Mouse (Mus musculus): ENCODE measurements around the gene Med21.
A peak's percentile ranks its signal among the peaks of the same experiment; 100 is the strongest.

The Med21 gene

DNA sequence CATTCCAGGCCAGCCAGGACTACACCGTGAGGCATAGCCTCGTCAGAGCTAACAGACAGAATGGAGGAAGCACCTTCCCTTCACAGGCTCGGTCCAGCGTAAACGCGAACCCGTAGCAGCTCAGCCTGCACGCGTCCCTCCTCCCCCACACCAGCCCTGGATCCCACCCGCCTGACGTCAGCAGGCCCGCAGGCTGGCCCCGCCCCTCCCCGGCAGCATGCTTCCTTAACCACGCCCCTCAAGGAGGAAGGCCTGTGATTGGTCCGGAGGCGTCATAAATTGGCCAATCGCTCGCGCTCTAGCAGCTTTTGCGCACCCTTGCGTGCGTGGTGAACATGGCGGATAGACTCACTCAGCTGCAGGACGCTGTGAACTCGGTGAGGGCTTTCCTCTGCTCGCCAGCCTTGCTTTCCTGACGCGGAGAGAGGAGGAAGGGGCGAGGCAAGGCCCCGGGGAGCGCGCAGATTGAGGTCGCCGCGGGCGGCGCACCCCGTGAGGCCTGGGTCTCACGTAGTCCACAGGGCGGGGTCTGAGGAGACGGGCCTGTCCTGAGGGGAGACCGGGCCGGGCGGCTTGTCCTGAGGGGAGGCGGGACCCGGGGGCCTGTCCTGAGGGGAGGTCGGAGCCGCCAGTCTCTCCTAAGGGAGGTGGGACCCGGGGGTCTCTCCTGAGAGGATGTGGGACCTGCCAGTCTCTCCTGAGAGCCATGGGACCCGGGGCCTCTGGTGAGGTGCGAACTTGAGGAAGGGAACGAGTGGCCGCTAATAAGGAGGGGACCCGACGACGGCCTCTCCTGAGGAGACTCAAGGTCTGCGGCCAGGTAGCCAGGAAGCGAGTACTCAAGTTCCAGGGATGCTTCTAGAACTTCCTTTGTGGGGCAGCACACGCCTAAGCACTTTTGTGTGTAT lies at the start of gene Med21, which contains the start of gene Tm7sf3:
Med21 (plus strand) TSS at position 272 of the 908 bp plus-strand sequence.
Tm7sf3 (minus strand) TSS at position 549 of the 908 bp plus-strand sequence.
- peak; percentile 97 to 98 for DNase-seq (ENCODE audit: low spot score in 2 of 2)

- no peak for DNase-seq (ENCODE audit: low spot score in 2 of 2)
Observed at GRCm38 (mm10) chr6:146602601-146603000, 39.7 kb upstream of the Med21 start.

- no peak for DNase-seq (ENCODE audit: low spot score in 2 of 2)
Observed at GRCm38 (mm10) chr6:146603651-146604050, 38.7 kb upstream of the Med21 start.

GRCm38 (mm10) chr6:146611385-146611784 lies 31.0 kb upstream of the Med21 start:
- no peak for DNase-seq (ENCODE audit: low spot score in 2 of 2)

DNA sequence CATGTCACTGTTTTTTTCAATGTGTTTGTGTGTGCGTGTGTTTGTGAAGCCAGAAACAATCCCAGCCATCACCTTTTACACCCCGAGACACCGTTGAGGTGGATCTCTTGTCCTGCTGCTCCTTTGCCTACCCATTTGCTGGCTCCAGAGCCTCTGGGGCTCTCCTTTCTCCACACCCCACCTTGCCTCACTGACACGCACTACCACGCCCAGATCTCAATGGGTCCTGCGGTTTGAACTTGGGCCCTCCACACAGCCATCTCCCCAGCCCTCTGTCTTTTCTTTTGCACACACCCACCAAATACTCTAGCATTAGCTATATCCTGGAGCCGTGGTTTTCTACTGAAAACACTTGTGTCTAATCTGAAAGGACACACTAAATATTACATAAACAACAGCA lies 30.4 kb upstream of the Med21 start:
- no peak for DNase-seq (ENCODE audit: low spot score in 2 of 2)

DNA sequence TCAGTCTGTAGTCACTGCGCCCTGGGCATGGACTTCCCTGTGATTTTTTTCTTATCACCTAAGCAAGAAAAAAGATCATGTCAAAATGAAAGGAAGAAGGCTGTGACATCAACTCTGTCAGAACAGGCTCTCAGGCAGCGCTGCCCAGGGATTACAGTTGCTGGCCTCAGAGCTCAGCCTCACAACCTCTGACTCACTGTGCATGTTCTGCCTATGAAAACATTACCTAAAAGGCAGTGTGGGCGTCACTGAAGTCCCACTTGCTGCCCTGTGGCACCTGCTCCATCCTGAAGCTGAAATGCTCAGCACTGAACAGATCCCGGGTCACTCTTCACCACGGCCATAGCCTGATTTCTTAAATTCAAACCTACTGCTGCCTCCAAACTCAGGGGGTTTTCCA lies 29.6 kb upstream of the Med21 start:
- no peak for DNase-seq (ENCODE audit: low spot score in 2 of 2)

- DNase-seq (ENCODE audit: low spot score in 2 of 2): no peak
Observed at GRCm38 (mm10) chr6:146613907-146614306, 28.4 kb upstream of the Med21 start.

- DNase-seq (ENCODE audit: low spot score in 2 of 2): no peak
Observed at GRCm38 (mm10) chr6:146614541-146614940, 27.8 kb upstream of the Med21 start.

DNA sequence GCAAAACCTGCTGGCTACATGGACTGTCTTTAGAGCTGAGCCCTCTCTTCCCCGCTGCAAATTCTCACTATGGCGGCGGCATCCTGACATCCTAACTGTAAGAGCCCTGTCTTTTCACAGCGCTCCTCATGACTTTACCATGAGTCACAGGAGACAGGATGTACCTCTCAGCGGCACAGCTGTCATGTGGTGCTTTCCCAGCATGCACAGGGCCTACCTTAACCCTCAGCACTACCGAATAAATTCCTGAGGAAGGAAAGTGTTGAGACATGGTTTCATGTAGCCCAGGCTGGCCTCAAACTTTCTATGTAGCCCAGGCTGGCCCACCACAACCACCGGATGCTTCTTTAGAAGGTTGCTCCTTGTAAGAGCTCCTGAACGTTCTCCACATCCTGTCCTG lies 26.5 kb upstream of the Med21 start:
- DNase-seq (ENCODE audit: low spot score in 2 of 2): no peak

- DNase-seq (ENCODE audit: low spot score in 2 of 2): no peak
Observed at GRCm38 (mm10) chr6:146616670-146617069, 25.7 kb upstream of the Med21 start.

- no peak for DNase-seq (ENCODE audit: low spot score in 2 of 2)
Observed at GRCm38 (mm10) chr6:146628123-146628522, 14.2 kb upstream of the Med21 start.

DNA sequence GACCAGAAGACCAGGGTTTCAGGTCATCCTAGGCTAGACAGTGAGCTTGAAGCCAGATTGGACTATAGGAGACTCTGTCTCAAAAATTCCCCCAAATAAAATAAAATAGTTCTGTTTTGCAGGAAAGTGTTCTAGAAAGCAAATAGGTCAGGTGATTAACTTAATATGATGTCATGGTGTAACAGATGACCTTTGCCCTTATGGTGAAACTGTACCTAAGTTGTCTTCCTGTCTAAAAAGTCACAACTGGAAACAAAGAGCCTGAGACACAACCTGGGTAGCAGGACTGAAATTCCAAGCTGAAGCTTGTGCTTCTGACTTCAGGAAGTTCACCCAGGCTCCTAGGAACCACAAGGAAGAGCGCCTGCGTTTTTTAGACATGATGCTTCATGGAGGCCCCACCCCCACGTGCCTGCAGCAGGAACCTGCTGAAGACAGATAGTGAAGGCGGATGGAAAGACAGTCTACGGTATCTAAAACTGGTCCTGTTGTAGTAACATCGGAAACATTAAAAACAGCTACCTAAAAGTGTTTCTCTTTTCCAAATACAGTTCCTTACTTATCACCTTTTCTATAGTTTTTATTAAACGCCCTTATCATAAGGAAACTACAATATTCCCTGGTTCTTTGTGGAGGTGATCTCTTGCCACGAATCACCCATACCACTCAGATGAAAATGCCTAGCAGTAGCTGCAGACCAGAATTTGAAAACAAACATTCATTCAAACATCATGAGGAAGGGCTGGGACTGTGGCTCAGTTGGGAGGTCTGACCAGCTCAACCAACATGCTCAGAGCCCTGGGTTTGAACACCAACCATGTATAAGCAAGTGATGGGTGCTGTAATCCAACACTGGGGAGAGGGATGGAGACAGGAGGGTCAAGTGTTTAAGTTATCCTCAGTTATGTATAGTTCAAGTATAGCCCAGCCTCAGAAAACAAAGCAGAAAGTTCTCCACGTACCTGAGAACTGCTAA lies 12.3 kb upstream of the Med21 start:
- no peak for DNase-seq (ENCODE audit: low spot score in 2 of 2)

- DNase-seq (ENCODE audit: low spot score in 2 of 2): no peak
Observed at GRCm38 (mm10) chr6:146630961-146631360, 11.4 kb upstream of the Med21 start.

GRCm38 (mm10) chr6:146631847-146632246 lies 10.5 kb upstream of the Med21 start:
- DNase-seq (ENCODE audit: low spot score in 2 of 2): no peak

GRCm38 (mm10) chr6:146632403-146632802 lies 9.9 kb upstream of the Med21 start:
- no peak for DNase-seq (ENCODE audit: low spot score in 2 of 2)

GRCm38 (mm10) chr6:146633097-146633496 lies 9.2 kb upstream of the Med21 start:
- DNase-seq (ENCODE audit: low spot score in 2 of 2): no peak

- DNase-seq (ENCODE audit: low spot score in 2 of 2): peak in 1 of 2 experiments; percentile 24
Observed at GRCm38 (mm10) chr6:146633629-146634014, 8.7 kb upstream of the Med21 start.

DNA sequence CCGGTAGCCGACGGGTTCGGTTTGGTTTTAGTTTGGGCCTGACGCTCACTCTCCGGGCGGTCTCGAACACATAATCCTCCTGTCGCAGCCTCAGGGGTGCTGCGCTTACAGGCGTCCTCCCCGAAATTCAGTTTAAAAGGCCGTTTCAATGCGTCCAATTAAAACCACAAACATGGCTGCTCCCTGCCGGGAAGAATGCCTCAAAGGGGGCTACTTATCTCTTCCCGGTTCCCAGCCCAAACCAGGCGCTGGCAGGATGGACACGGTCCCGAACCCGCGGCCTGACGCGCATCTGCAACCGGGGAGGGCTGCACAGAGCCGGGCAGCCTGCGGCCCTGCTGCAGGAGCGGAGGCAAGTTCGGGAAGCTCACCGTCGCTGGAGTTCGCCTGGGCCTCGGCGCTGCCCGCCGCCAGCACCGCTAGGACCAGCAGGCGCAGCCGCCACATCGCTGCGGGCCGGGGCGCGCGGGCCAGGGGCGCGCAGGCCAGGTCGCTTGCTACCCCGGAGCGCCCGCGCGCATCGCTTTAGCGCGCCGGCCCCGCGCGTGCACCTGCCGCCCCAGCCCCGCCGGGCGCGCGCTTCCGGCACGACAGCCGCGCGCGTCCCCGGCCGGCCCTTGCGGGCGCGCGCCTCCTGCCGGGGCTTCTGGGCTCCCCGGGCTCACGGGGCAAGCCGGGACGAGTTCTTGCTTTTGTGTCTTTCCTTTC lies 8.2 kb upstream of the Med21 start:
- DNase-seq (ENCODE audit: low spot score in 2 of 2): peak; percentile 36 to 43

DNA sequence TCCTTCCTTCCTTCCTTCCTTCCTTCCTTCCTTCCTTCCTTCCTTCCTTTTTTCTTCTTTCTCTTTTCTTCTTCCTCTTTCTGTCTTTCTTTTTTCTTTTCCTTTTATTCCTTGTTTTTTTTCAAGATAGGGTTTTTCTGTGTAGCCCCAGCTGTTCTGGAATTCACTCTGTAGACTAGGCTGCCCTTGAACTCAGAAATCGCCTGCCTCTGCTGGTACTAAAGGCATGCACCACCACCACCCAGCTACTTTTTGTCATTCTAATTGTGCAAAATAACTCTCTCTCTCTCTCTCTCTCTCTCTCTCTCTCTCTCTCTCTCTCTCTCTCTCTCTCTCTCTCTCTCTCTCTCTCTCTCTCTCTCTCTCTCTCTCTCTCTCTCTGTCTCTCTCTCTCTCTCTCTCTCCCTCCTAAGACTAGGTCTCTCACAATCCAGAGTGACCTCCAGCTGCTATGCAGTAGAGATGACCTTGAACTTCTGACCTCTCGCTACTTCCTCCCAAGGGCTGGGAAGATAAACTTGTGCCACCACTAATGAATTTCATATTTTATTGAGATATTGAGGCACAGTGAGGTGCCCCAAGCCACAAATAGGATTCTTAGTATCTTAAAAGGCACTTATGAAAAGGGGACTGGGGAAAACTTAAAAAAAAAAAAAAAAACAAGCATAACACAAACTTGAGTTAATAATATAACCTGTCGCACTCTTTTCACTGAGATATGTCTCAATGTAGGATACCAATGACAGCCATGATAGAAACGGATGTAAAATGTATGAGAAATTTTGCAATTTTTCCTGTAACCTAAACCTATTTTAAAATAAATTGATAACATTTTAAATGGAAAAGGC lies 7.4 kb upstream of the Med21 start:
- no peak for DNase-seq (ENCODE audit: low spot score in 2 of 2)

DNA sequence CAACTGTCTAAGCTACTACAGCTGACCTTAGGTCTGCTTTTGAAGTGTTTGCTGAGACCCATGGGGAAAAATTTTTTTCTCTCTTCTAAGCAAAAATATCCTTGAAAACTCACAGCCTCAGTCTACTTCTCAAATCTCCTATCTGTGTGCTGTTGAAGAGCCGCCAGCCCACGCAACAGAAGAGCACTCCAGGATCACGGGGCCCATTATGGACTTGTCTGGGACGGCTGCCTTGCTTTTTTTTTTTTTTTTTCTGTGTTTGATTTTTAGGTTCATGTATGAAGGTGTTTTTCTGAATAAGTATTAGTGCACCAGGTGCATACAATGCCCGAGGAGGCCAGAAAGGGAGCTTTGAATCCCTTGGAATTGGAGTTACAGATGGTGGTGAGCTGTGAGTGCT lies 5.9 kb upstream of the Med21 start:
- no peak for DNase-seq (ENCODE audit: low spot score in 2 of 2)

Measured in right cerebral cortex, postnatal 36 days (tissue).